Mouse (Mus musculus) E14TG2a.4 (cell line): ENCODE results near the gene Jmjd7.

ENCODE experiments used
- CTCF ChIP-seq: conservative IDR thresholded peaks from 2 replicates; pipeline ENCODE4 v1.5.1; 2014; ENCODE audit warnings: low read length
- NANOG ChIP-seq: IDR thresholded peaks from 2 replicates; pipeline ENCODE4 v1.6.1; 2014; ENCODE audit warnings: borderline replicate concordance, low read length, mixed read lengths
- POU5F1 ChIP-seq: IDR thresholded peaks from 2 replicates; pipeline ENCODE4 v1.6.1; 2014; ENCODE audit warnings: low read length, borderline replicate concordance

DNA sequence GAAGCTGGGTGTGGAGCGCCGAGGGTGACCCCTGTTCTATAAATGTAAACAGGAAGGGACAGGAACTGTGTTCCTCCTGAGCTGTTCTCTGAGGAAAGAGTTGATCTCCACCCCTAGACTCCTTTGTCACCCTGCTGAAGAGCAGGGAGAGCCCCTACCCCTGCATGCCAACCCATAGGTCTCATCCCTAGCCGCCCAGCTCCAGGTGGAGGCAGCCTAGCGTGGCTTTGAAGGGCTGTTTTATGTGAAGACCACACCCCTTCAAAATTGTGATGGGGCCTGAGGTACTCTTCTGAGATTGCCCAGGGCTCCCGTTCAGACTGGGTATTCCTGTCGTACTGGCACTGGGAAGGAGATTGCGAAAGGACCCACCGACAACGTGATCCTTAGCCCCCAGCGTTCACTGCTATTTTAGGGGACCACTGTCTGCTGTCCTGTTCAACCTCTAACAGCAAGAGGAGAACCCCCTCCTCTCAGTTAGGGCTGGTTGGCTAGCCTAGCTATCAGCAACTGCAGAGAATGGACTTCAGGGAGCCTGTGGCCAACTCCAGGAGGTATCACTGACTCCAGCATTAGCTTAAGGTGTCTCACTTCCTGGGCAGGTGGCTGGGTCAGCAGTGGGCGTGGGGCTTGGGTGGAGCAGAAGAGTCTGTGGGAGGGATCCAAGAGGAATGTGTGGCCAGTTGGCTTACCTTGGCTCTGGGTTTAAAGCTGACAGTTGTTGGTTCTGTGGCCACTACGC, 5.6 kb downstream of the Jmjd7 start, which contains the start of gene Pla2g4b:
- no peak for TF ChIP-seq CTCF
- TF ChIP-seq NANOG: no peak
- TF ChIP-seq POU5F1: no peak
